Mouse (Mus musculus) layer of hippocampus, adult 6 months (tissue): ENCODE data around the gene Ppp1r3f. TPM values are rescaled to one million over a fixed set of nuclear protein-coding genes. Genes with fewer than 3 reads are reported as not detected.

Experiments used
- long read RNA-seq, 2 experiments: library from polyadenylated mRNA; unstranded; transcript quantifications; one replicate each; pipeline ENCODE4 v2.0.0; 2019 to 2020
- polyA plus RNA-seq: library from polyadenylated mRNA; unstranded; fragments of <200 nt; fragmentation: Nextera tagmentation; gene quantifications from 2 replicates; pipeline ENCODE4 v1.2.3, GENCODE M21; 2021

The Ppp1r3f gene
- polyA plus RNA-seq: 3.3 and 3.8 TPM in 2 replicates
- long read RNA-seq, experiment 1, transcript Ppp1r3f-201 (4 exons, 3,066 nt): major isoform, 5 of 5 reads
- long read RNA-seq, experiment 1, partial matches to known transcripts: 0 of 5 reads
- long read RNA-seq, experiment 1, other reads (novel, unspliced or antisense): 0 of 5 reads
- long read RNA-seq, experiment 2, full-length matches to known transcripts: 37 of 41 reads
- long read RNA-seq, experiment 2, partial matches to known transcripts: 0 of 41 reads
- long read RNA-seq, experiment 2, other reads (novel, unspliced or antisense): 4 of 41 reads

DNA sequence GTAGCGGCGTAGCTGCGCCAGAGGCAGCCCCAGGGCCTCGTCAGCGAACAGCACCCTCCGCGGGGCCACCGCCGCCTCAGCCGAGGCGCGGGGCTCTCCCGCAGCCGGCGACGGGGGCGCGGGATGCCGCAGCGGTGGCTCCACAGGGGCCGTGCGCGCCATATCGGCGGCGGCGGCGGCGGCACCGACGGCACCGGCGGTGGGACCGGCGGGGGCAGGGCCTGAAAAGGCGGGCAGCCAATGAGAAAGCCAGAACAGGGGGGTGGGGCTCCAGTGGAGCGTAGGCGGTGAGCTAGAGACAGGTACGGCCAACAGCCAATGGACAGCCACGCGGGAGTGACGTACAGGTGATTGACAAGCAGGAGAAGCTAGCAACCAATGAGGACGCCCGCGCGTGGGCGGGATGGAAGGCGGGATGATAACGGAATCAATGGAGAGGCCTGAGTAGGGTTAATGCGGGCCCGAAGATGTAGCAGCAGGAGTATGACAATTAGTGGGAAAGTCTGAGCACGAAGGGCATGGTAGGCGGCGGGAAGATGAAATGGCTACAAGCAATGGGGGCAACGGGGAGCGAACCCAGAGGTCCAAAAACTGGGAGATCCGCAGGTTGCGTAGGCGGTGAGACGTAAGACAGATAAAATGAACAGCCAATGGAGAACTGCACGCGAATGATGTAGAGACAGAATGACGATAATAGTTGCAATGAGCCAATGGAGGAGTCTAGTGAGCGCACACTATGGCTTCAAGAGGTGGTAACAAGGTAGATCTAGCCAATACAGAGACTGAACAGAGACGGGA, at the start of gene Ppp1r3f:
Ppp1r3f (minus strand) TSS at position 197 of the 798 bp plus-strand sequence.

DNA sequence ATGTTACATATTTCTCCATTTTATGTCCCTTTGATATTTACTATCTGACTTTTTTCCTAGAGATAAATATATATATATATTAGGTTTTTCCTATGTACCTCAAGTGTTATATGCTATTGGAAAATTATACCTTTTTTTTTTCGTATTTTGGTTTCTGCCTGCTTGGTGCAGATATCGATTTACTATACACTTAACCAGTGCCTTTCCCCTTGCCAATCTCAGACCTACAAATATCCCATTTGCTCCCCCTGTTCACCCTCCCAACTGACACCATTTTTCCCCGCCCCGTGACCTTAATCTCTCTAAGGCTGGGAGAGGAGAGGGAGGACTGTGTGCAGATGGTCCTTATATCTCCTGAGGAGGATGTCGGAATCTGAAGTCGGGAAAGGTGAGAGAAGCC, 32.7 kb upstream of the Ppp1r3f start, which contains the start of gene Cacna1f:
Cacna1f (plus strand) TSS at position 301 of the 400 bp plus-strand sequence.

DNA sequence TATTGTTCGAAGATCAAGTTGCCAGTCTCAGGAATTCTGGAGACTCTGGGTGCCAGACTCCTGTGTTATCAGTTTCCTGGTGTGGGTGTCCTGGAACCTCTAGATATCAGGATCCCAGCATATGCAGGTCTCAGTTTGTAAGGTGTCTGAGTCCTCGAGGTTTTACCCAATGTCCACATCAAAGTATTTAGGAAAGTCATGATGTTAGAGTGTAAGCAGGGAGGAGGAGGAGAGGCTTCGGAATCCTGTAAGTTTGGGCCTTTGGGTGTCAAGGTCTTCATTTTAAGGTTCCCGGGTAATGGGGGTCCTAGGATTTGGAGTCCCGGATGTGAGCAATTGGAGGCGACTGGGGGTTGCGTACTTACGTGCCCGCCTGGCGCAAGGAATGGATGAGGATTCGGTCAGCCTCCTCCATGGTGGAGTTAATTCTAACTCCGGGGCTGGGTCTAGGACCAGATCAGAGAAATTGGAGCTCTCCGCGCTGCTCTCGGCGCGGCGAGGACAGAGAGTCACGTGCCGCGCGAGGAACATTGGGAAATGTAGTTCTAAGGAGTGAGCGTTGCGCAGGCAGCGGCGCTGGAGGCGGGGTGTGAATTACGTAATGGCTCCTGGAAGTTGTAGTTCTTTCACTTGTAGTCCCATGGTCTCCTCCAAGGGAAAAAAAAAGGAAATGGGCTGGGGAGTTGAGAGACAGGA, 30.9 kb upstream of the Ppp1r3f start, which contains the start of gene Ccdc22:
Ccdc22 (minus strand) TSS at position 639 of the 696 bp plus-strand sequence.

DNA sequence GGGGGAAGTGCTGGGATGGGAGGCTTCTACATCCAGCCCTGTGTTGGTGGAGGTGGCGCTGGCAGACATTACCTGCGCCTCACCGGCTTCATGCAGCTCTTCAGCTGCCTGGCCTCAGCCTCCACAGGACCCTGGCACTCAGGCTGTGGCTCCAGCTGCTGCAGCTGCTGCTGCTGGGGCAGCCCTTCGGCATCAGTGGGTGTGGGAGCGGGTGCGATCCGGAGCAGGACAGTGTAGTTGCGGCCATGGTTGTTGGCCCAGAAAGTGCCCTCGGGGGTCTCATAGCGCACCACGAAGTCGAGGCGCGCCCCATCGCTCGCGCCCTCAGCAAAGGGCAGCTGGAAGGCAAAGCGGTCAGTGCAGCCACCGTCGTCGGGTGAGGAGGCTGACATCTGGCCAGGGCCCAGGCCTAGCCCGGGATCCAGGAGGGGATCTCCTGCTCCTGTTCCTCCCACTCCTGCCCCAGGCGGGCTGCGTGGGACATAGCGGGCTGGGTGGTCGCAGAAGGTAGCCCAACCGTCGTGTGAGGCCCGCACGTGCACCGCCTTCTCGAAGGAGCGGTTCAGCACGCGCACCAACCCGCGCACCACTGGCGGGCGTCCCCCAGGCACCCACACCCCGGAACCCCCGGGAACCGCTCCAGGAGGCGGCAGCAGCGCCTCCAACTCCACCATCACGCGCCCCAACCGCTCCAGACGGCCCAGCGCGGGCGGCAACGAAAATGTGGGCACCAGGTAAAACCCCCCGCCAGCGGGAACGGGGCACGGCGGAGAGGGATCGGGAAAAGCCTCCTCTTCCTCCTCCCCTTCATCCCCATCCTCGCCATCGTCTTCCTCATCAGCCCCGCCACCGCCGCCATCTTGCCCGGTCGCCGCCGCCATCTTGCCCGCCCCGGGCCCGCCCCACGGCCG, 652 bp downstream of the Ppp1r3f start, which contains the start of gene Foxp3:
Foxp3 (plus strand) TSS at position 469 of the 911 bp plus-strand sequence.

Other genes starting within 250 kb of the Ppp1r3f start
- 0.87 and 1.2 TPM in 2 replicates for gene Usp27x, start 198.5 kb downstream of the Ppp1r3f start, polyA plus RNA-seq
- gene Foxp3, start 639 bp downstream of the Ppp1r3f start, polyA plus RNA-seq: not detected in 2 replicates
- 21.7 and 24.5 TPM in 2 replicates for gene Ccdc22, start 31.2 kb upstream of the Ppp1r3f start, polyA plus RNA-seq
- gene Cacna1f, start 32.8 kb upstream of the Ppp1r3f start, polyA plus RNA-seq: not detected in 2 replicates
- gene Syp, start 64.2 kb upstream of the Ppp1r3f start, polyA plus RNA-seq: 165 and 181 TPM in 2 replicates
- gene Prickle3, start 83.0 kb upstream of the Ppp1r3f start, polyA plus RNA-seq: 0.54 and 0.60 TPM in 2 replicates
- gene Plp2, start 97.1 kb upstream of the Ppp1r3f start, polyA plus RNA-seq: 10.2 and 14.4 TPM in 2 replicates
- 0.14 and 0.18 TPM in 2 replicates for gene Magix, start 107.0 kb upstream of the Ppp1r3f start, polyA plus RNA-seq
- gene Gpkow, start 122.8 kb upstream of the Ppp1r3f start, polyA plus RNA-seq: 18.4 and 19.5 TPM in 2 replicates
- 28.9 and 30.9 TPM in 2 replicates for gene Wdr45, start 140.1 kb upstream of the Ppp1r3f start, polyA plus RNA-seq
- 0.30 TPM in 1 of 2 replicates, not detected in the other for gene Gm45208, start 148.0 kb upstream of the Ppp1r3f start, polyA plus RNA-seq
- 135 and 140 TPM in 2 replicates for gene Praf2, start 154.2 kb upstream of the Ppp1r3f start, polyA plus RNA-seq
- gene Ccdc120, start 176.6 kb upstream of the Ppp1r3f start, polyA plus RNA-seq: 5.8 and 7.6 TPM in 2 replicates
- 7.6 and 8.5 TPM in 2 replicates for gene Tfe3, start 188.3 kb upstream of the Ppp1r3f start, polyA plus RNA-seq
- gene Gripap1, start 215.5 kb upstream of the Ppp1r3f start, polyA plus RNA-seq: 29.8 and 34.6 TPM in 2 replicates
- gene Kcnd1, start 248.0 kb upstream of the Ppp1r3f start, polyA plus RNA-seq: 4.7 and 5.2 TPM in 2 replicates